Mouse (Mus musculus) lung, adult 2 months (tissue): ENCODE results near the gene Ppil1.

Source experiments
- CTCF ChIP-seq: fragments of 200-500 bp; IDR thresholded peaks from 2 replicates; pipeline ENCODE4 v1.5.1; 2011; ENCODE audit warnings: mild to moderate bottlenecking, low read length, control low read depth; ENCODE audit not compliant: insufficient read depth
- POLR2A ChIP-seq: fragments of 200-500 bp; IDR thresholded peaks from 2 replicates; pipeline ENCODE4 v1.6.1; 2011; ENCODE audit warnings: low read depth, mild to moderate bottlenecking, control low read depth, low read length, borderline replicate concordance; ENCODE audit errors: extremely low read depth

DNA sequence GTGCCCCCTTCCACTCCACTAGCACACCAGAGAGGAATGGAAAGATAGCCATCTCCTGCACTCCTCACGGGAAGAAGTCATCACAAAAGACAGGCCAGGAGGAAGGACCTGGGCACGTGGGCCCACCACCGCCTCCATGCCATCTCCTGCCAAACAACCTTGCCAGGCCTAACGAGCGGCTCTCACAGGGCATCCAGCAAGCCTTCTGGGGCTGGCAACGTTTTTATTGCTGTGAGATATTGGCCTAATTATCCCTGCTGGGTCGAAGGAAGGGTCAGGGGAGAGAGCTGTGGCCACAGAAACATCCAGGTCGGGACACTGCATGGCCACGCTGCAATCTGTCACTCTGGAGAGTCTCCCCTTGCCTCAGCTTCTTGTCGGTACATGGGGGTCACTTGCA, 32.9 kb downstream of the Ppil1 start:
- no peak for TF ChIP-seq CTCF
- no peak for TF ChIP-seq POLR2A
